Mouse (Mus musculus): ENCODE data around the gene Cerk. TPM values are rescaled to one million over a fixed set of nuclear protein-coding genes. Genes with fewer than 3 reads are reported as not detected.
"Not testable (repeated sequence)": the region's sequence is repeated elsewhere in the genome, so short reads cannot be mapped to it uniquely, and the experiment has no call there.

Gene Cerk
- total RNA-seq (2015; ENCODE audit: low replicate concordance) (7.1 and 7.9 TPM in 2 replicates), total RNA-seq (2017; ENCODE audit: low replicate concordance) (7.9 and 9.8 TPM in 2 replicates)

GRCm38 (mm10) chr15:86185689-86186569 lies at the start of gene Cerk:
Gene Cerk, minus strand, starts transcription at chr15:86186141.
- ATAC-seq (replicated peaks; ENCODE audit: low FRiP score, poor library complexity, severe bottlenecking), result no peak

GRCm38 (mm10) chr15:86234517-86235441 lies 48.8 kb upstream of the Cerk start:
- no peak for ATAC-seq (replicated peaks; ENCODE audit: low FRiP score, poor library complexity, severe bottlenecking)

GRCm38 (mm10) chr15:86234001-86234400 lies 48.1 kb upstream of the Cerk start:
- no peak for ATAC-seq (replicated peaks; ENCODE audit: low FRiP score, poor library complexity, severe bottlenecking)

- no peak for ATAC-seq (replicated peaks; ENCODE audit: low FRiP score, poor library complexity, severe bottlenecking)
These were observed 46.0 kb upstream of the Cerk start for GRCm38 (mm10) chr15:86231831-86232512.

- ATAC-seq (replicated peaks; ENCODE audit: low FRiP score, poor library complexity, severe bottlenecking), result no peak
These were observed 45.2 kb upstream of the Cerk start for GRCm38 (mm10) chr15:86231170-86231569.

- ATAC-seq (replicated peaks; ENCODE audit: low FRiP score, poor library complexity, severe bottlenecking), result no peak
These were observed 43.7 kb upstream of the Cerk start for GRCm38 (mm10) chr15:86229623-86230022.

- ATAC-seq (replicated peaks; ENCODE audit: low FRiP score, poor library complexity, severe bottlenecking), result no peak
These were observed 43.1 kb upstream of the Cerk start for GRCm38 (mm10) chr15:86229088-86229487.

GRCm38 (mm10) chr15:86228186-86228585 lies 42.2 kb upstream of the Cerk start:
- ATAC-seq (replicated peaks; ENCODE audit: low FRiP score, poor library complexity, severe bottlenecking), result peak; percentile 76

- no peak for ATAC-seq (replicated peaks; ENCODE audit: low FRiP score, poor library complexity, severe bottlenecking)
These were observed 41.0 kb upstream of the Cerk start for GRCm38 (mm10) chr15:86226968-86227367.

- no peak for ATAC-seq (replicated peaks; ENCODE audit: low FRiP score, poor library complexity, severe bottlenecking)
These were observed 40.3 kb upstream of the Cerk start for GRCm38 (mm10) chr15:86226221-86226620.

- ATAC-seq (replicated peaks; ENCODE audit: low FRiP score, poor library complexity, severe bottlenecking), result no peak
These were observed 39.1 kb upstream of the Cerk start for GRCm38 (mm10) chr15:86224972-86225551.

GRCm38 (mm10) chr15:86221901-86222300 lies 36.0 kb upstream of the Cerk start:
- not testable (repeated sequence) for ATAC-seq (replicated peaks; ENCODE audit: low FRiP score, poor library complexity, severe bottlenecking)

GRCm38 (mm10) chr15:86221369-86221768 lies 35.4 kb upstream of the Cerk start:
- no peak for ATAC-seq (replicated peaks; ENCODE audit: low FRiP score, poor library complexity, severe bottlenecking)

- ATAC-seq (replicated peaks; ENCODE audit: low FRiP score, poor library complexity, severe bottlenecking), result no peak
These were observed 34.8 kb upstream of the Cerk start for GRCm38 (mm10) chr15:86220715-86221114.

- no peak for ATAC-seq (replicated peaks; ENCODE audit: low FRiP score, poor library complexity, severe bottlenecking)
These were observed 34.3 kb upstream of the Cerk start for GRCm38 (mm10) chr15:86220229-86220630.

GRCm38 (mm10) chr15:86219534-86220228 lies 33.7 kb upstream of the Cerk start:
- ATAC-seq (replicated peaks; ENCODE audit: low FRiP score, poor library complexity, severe bottlenecking), result no peak

GRCm38 (mm10) chr15:86216641-86217040 lies 30.7 kb upstream of the Cerk start:
- ATAC-seq (replicated peaks; ENCODE audit: low FRiP score, poor library complexity, severe bottlenecking), result not testable (repeated sequence)

- peak; percentile 59 for ATAC-seq (replicated peaks; ENCODE audit: low FRiP score, poor library complexity, severe bottlenecking)
These were observed 28.7 kb upstream of the Cerk start for GRCm38 (mm10) chr15:86214549-86215201.

Data from erythroblast, adult 5-6 weeks (primary cell).